Mouse (Mus musculus): Measurements from ENCODE around the gene Gm7694.

The Gm7694 gene

GRCm38 (mm10) chr1:170325277-170325676 is 19.1 kb upstream of the Gm7694 start:
- H3K27me3 ChIP-seq (ENCODE audit: insufficient read depth, low read length) = no peaks in the 10 kb centered on the region
- H3K4me1 ChIP-seq (replicated peaks; ENCODE audit: low read depth, low read length) = no peaks in the 10 kb centered on the region
- H3K36me3 ChIP-seq (ENCODE audit: insufficient read depth, low read length) = no peaks in the 10 kb centered on the region
- no peaks in the 10 kb centered on the region for H3K9me3 ChIP-seq (ENCODE audit: low read length)
- TF ChIP-seq CTCF (conservative IDR thresholded peaks at IDR 0.05; ENCODE audit: low read length) (no peak), POU5F1 (IDR thresholded peaks at IDR 0.05; ENCODE audit: borderline replicate concordance, low read length) (no peak), NANOG (IDR thresholded peaks at IDR 0.05; ENCODE audit: borderline replicate concordance, low read length) (no peak)
- H3K4me3 ChIP-seq (replicated peaks; ENCODE audit: low read length) = no peak overlapping the region

DNA sequence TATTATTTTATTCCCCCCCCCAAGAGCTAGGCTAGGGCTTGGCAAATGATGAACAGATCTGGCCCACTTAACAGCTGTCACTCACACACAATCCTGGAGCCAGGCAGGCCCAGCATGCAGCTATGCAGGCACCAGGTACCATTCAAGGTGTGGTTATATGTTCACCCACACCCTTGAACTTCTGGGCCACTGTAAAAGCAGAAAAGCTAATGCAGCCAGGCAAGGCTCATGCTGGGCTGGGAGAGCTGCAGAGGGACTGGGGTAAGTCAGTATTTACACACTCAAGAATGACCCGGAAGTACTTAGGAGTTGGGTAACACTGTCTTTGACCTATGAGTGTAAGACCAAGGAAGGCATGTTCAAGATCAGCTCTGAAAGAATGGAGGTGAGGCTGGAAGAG is 18.2 kb upstream of the Gm7694 start:
- Histone ChIP-seq H3K4me1 (replicated peaks; ENCODE audit: low read depth, low read length) (no peaks in the 10 kb centered on the region), H3K36me3 (ENCODE audit: insufficient read depth, low read length) (no peaks in the 10 kb centered on the region), H3K27me3 (ENCODE audit: insufficient read depth, low read length) (no peaks in the 10 kb centered on the region), H3K4me3 (replicated peaks; ENCODE audit: low read length) (no peak overlapping the region), H3K9me3 (ENCODE audit: low read length) (no peaks in the 10 kb centered on the region)
- TF ChIP-seq CTCF (conservative IDR thresholded peaks at IDR 0.05; ENCODE audit: low read length) = no peak
- no peak for TF ChIP-seq NANOG (IDR thresholded peaks at IDR 0.05; ENCODE audit: borderline replicate concordance, low read length)
- TF ChIP-seq POU5F1 (IDR thresholded peaks at IDR 0.05; ENCODE audit: borderline replicate concordance, low read length) = no peak

DNA sequence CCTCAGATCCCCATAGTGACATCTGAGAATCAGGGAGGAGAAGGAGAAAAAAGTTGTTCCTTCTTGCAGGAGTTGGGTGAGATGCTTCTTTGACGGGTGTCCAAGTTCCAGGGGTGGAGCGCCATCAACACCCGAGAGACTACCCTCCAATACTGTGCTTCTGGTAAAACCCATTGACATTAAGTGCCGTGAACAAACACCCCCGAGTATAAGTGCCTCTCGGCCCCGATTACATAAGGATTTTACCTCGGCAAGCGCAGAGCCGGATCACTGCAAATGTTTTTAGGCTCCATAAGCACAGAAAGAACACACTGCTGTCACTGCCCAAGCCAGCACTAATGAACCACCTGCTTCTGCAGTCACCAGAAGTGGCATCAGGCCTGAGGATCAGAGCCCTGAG is 16.9 kb upstream of the Gm7694 start:
- Histone ChIP-seq H3K4me1 (replicated peaks; ENCODE audit: low read depth, low read length) (no peaks in the 10 kb centered on the region), H3K9me3 (ENCODE audit: low read length) (no peaks in the 10 kb centered on the region), H3K36me3 (ENCODE audit: insufficient read depth, low read length) (no peaks in the 10 kb centered on the region), H3K4me3 (replicated peaks; ENCODE audit: low read length) (no peak overlapping the region), H3K27me3 (ENCODE audit: insufficient read depth, low read length) (no peaks in the 10 kb centered on the region)
- TF ChIP-seq POU5F1 (IDR thresholded peaks at IDR 0.05; ENCODE audit: borderline replicate concordance, low read length) (no peak), NANOG (IDR thresholded peaks at IDR 0.05; ENCODE audit: borderline replicate concordance, low read length) (no peak), CTCF (conservative IDR thresholded peaks at IDR 0.05; ENCODE audit: low read length) (no peak)

- Histone ChIP-seq H3K4me1 (replicated peaks; ENCODE audit: low read depth, low read length) (no peaks in the 10 kb centered on the region), H3K9me3 (ENCODE audit: low read length) (no peaks in the 10 kb centered on the region), H3K4me3 (replicated peaks; ENCODE audit: low read length) (no peak overlapping the region), H3K36me3 (ENCODE audit: insufficient read depth, low read length) (no peaks in the 10 kb centered on the region), H3K27me3 (ENCODE audit: insufficient read depth, low read length) (no peaks in the 10 kb centered on the region)
- TF ChIP-seq NANOG (IDR thresholded peaks at IDR 0.05; ENCODE audit: borderline replicate concordance, low read length) (no peak), POU5F1 (IDR thresholded peaks at IDR 0.05; ENCODE audit: borderline replicate concordance, low read length) (no peak), CTCF (conservative IDR thresholded peaks at IDR 0.05; ENCODE audit: low read length) (no peak)
These were observed 15.9 kb upstream of the Gm7694 start for GRCm38 (mm10) chr1:170322046-170322445.

DNA sequence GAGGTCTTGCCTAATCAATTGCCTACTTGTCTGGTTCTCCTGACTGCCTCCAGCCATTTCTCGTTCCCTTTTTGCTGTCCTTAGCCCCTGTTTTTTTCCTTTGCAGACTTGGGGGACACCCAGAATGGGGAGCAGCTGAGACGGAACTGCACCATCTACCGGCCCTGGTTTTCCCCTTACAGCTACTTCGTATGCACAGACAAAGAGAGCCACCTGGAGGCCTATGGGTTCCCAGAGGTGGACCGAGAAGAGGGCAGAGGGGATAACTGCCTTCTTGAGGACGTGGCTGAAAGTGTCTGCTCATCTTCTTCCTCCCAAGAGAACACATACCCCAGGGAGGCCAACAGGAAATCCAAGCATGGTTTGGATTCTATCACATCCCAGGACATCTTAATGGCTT is 5.3 kb upstream of the Gm7694 start:
- Histone ChIP-seq H3K4me3 (replicated peaks; ENCODE audit: low read length) (no peak overlapping the region), H3K4me1 (replicated peaks; ENCODE audit: low read depth, low read length) (no peaks in the 10 kb centered on the region), H3K9me3 (ENCODE audit: low read length) (no peaks in the 10 kb centered on the region), H3K36me3 (ENCODE audit: insufficient read depth, low read length) (no peaks in the 10 kb centered on the region), H3K27me3 (ENCODE audit: insufficient read depth, low read length) (peaks cover 2% of the 10 kb centered on the region; the same call in 1 of the 2 replicates)
- TF ChIP-seq NANOG (IDR thresholded peaks at IDR 0.05; ENCODE audit: borderline replicate concordance, low read length) (no peak), POU5F1 (IDR thresholded peaks at IDR 0.05; ENCODE audit: borderline replicate concordance, low read length) (no peak), CTCF (conservative IDR thresholded peaks at IDR 0.05; ENCODE audit: low read length) (no peak)

- Histone ChIP-seq H3K27me3 (ENCODE audit: insufficient read depth, low read length) (no peaks in the 10 kb centered on the region), H3K4me3 (replicated peaks; ENCODE audit: low read length) (no peak within 1 kb of the TSS), H3K36me3 (ENCODE audit: insufficient read depth, low read length) (no peaks in the 10 kb centered on the region), H3K4me1 (replicated peaks; ENCODE audit: low read depth, low read length) (no peaks in the 10 kb centered on the region), H3K9me3 (ENCODE audit: low read length) (no peaks in the 10 kb centered on the region)
- TF ChIP-seq POU5F1 (IDR thresholded peaks at IDR 0.05; ENCODE audit: borderline replicate concordance, low read length) (no peak), NANOG (IDR thresholded peaks at IDR 0.05; ENCODE audit: borderline replicate concordance, low read length) (no peak), CTCF (conservative IDR thresholded peaks at IDR 0.05; ENCODE audit: low read length) (no peak)
These were observed 2.4 kb upstream of the Gm7694 start, which contains the start of gene Spata46 for GRCm38 (mm10) chr1:170308503-170308902. Spata46 (plus strand) TSS chr1:170308803.

DNA sequence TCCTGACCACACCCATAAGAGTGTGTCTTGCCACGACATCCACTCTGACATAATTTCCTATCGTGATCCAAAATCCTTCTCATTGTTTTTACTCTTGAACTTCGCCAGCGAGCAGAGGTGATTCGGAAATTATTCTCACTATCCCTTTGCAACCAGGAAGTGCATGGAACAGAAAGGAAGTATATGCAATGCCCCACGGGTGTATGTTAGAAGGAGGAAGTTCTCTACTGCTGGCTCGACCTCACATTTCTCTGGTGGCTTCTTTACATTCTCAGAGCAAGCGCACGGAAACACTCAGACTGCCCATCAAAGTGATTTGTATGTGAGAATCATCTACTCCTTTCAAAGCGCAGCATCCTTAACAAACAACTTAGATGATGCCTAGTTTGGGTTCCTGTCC is 1.1 kb downstream of the Gm7694 start:
- no peaks in the 10 kb centered on the region for H3K27me3 ChIP-seq (ENCODE audit: insufficient read depth, low read length)
- H3K9me3 ChIP-seq (ENCODE audit: low read length) = no peaks in the 10 kb centered on the region
- H3K4me1 ChIP-seq (replicated peaks; ENCODE audit: low read depth, low read length) = no peaks in the 10 kb centered on the region
- no peak overlapping the region for H3K4me3 ChIP-seq (replicated peaks; ENCODE audit: low read length)
- no peaks in the 10 kb centered on the region for H3K36me3 ChIP-seq (ENCODE audit: insufficient read depth, low read length)
- TF ChIP-seq NANOG (IDR thresholded peaks at IDR 0.05; ENCODE audit: borderline replicate concordance, low read length) (no peak), CTCF (conservative IDR thresholded peaks at IDR 0.05; ENCODE audit: low read length) (no peak), POU5F1 (IDR thresholded peaks at IDR 0.05; ENCODE audit: borderline replicate concordance, low read length) (no peak)

DNA sequence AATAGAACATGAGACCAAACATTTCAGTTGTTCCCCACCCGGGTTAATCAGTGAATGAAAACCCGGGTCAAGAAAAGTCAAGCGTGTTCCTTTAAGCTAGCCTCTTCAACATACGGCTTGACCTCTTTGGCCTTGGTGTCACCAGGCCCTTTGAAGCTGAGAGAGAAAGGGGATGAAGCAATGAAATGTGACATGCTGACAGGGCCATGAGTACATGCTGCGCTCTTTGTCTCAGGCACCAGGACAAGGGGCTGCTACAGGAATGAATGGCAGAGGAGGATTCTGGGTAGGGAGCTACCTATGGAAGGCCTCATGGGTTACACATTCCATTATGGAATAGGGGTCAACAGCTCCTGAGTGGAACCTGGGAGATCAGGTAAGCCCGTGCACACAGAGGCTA is 3.0 kb downstream of the Gm7694 start:
- H3K27me3 ChIP-seq (ENCODE audit: insufficient read depth, low read length) = no peaks in the 10 kb centered on the region
- H3K36me3 ChIP-seq (ENCODE audit: insufficient read depth, low read length) = no peaks in the 10 kb centered on the region
- no peaks in the 10 kb centered on the region for H3K9me3 ChIP-seq (ENCODE audit: low read length)
- H3K4me3 ChIP-seq (replicated peaks; ENCODE audit: low read length) = no peak overlapping the region
- TF ChIP-seq POU5F1 (IDR thresholded peaks at IDR 0.05; ENCODE audit: borderline replicate concordance, low read length) = no peak
- no peak for TF ChIP-seq CTCF (conservative IDR thresholded peaks at IDR 0.05; ENCODE audit: low read length)
- no peak for TF ChIP-seq NANOG (IDR thresholded peaks at IDR 0.05; ENCODE audit: borderline replicate concordance, low read length)
- no peaks in the 10 kb centered on the region for H3K4me1 ChIP-seq (replicated peaks; ENCODE audit: low read depth, low read length)

- no peaks in the 10 kb centered on the region for H3K9me3 ChIP-seq (ENCODE audit: low read length)
- TF ChIP-seq POU5F1 (IDR thresholded peaks at IDR 0.05; ENCODE audit: borderline replicate concordance, low read length) = no peak
- TF ChIP-seq NANOG (IDR thresholded peaks at IDR 0.05; ENCODE audit: borderline replicate concordance, low read length) = no peak
- TF ChIP-seq CTCF (conservative IDR thresholded peaks at IDR 0.05; ENCODE audit: low read length) = no peak
- H3K27me3 ChIP-seq (ENCODE audit: insufficient read depth, low read length) = no peaks in the 10 kb centered on the region
- H3K36me3 ChIP-seq (ENCODE audit: insufficient read depth, low read length) = no peaks in the 10 kb centered on the region
- H3K4me1 ChIP-seq (replicated peaks; ENCODE audit: low read depth, low read length) = no peaks in the 10 kb centered on the region
- H3K4me3 ChIP-seq (replicated peaks; ENCODE audit: low read length) = no peak overlapping the region
These were observed 3.7 kb downstream of the Gm7694 start for GRCm38 (mm10) chr1:170302456-170302855.
